In the genomic region with DNA sequence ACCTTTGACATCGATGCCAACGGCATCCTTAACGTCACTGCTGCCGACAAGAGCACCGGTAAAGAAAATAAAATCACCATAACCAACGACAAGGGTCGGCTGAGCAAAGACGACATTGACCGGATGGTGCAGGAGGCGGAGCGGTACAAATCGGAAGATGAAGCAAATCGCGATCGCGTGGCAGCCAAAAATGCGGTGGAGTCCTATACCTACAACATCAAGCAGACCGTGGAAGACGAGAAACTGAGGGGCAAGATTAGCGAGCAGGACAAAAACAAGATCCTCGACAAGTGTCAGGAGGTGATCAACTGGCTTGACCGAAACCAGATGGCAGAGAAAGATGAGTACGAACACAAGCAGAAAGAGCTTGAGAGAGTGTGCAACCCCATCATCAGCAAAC, we compare ENCODE assay signal across 8 mouse cellular contexts. TPM values are rescaled to one million over a fixed set of nuclear protein-coding genes. Genes with fewer than 3 reads are reported as not detected.
A peak's percentile ranks its signal among the peaks of the same experiment; 100 is the strongest.
DNase-seq lines count a peak whose midpoint lies in the region; ATAC-seq and TF ChIP-seq lines count a peak whose summit lies in the region.

No protein-coding gene starts in this region.

- TF ChIP-seq CTCF in lung, embryonic 14.5 days (IDR thresholded peaks at IDR 0.05; ENCODE audit: low read depth): no peak
- TF ChIP-seq CTCF in heart, postnatal 0 days (IDR thresholded peaks at IDR 0.05; ENCODE audit: low read depth): no peak

- 3% methylated on average over 23 of the region's 23 CpGs for WGBS in lung, embryonic 14.5 days
- WGBS in heart, postnatal 0 days: 5% methylated on average over 23 of the region's 23 CpGs
- WGBS in liver, embryonic 13.5 days (ENCODE audit: insufficient replicate concordance): 3% methylated on average over 23 of the region's 23 CpGs

- peaks cover 34% of the 10 kb centered on the region for H3K27me3 ChIP-seq in lung, embryonic 14.5 days (ENCODE audit: insufficient read depth, low read length)
- peaks cover 17% of the 10 kb centered on the region; the same call in 1 of the 2 replicates for H3K27me3 ChIP-seq in heart, postnatal 0 days (ENCODE audit: control insufficient read depth, insufficient read depth, low read length)
- H3K27me3 ChIP-seq in liver, embryonic 13.5 days: peaks cover 49% of the 10 kb centered on the region

- intact Hi-C loops in left cerebral cortex, postnatal 25 days (cut with DNase I): loop anchor here (5.0 kb wide), 1 partner anchor 191 kb away; no protein-coding TSS in a partner anchor

- peak overlapping the region; percentile 84 for H3K4me2 ChIP-seq in lung, embryonic 14.5 days
- peak overlapping the region; percentile 76 for H3K4me2 ChIP-seq in heart, postnatal 0 days (ENCODE audit: low read depth, low read length)
- peak overlapping the region; percentile 93 for H3K4me2 ChIP-seq in liver, embryonic 13.5 days

- H3K4me3 ChIP-seq in lung, embryonic 14.5 days (ENCODE audit: low read depth, low read length): peak overlapping the region; percentile 71
- peak overlapping the region; percentile 76 for H3K4me3 ChIP-seq in heart, postnatal 0 days (ENCODE audit: low read depth, low read length)
- peak overlapping the region; percentile 75 for H3K4me3 ChIP-seq in liver, embryonic 13.5 days (replicated peaks)

- no peaks in the 10 kb centered on the region for H3K9me3 ChIP-seq in lung, embryonic 14.5 days (ENCODE audit: low read depth, low read length)
- H3K9me3 ChIP-seq in heart, postnatal 0 days (replicated peaks; ENCODE audit: control insufficient read depth, low read length): no peaks in the 10 kb centered on the region
- H3K9me3 ChIP-seq in liver, embryonic 13.5 days (replicated peaks): no peaks in the 10 kb centered on the region

- no peak for TF ChIP-seq EP300 in heart, postnatal 0 days (IDR thresholded peaks at IDR 0.05; ENCODE audit: low read depth)

- no peak overlapping the region for H3K9ac ChIP-seq in lung, embryonic 14.5 days
- 0 out of 2 replicates have a peak overlapping the region, but pooled peaks have one; percentile 18 for H3K9ac ChIP-seq in heart, postnatal 0 days (replicated peaks; ENCODE audit: low read depth, low read length)
- H3K9ac ChIP-seq in liver, embryonic 13.5 days: peak overlapping the region; percentile 26; the same call in 1 of the 2 replicates

- H3K4me1 ChIP-seq in lung, embryonic 14.5 days (ENCODE audit: insufficient read depth): peaks cover 11% of the 10 kb centered on the region
- H3K4me1 ChIP-seq in heart, postnatal 0 days (ENCODE audit: control insufficient read depth, insufficient read depth): peaks cover 16% of the 10 kb centered on the region
- peaks cover 35% of the 10 kb centered on the region for H3K4me1 ChIP-seq in liver, embryonic 13.5 days (replicated peaks)

- DNase-seq in lung, embryonic 14.5 days: peak; percentile 34
- DNase-seq in lung, postnatal 25 days (ENCODE audit: low spot score): no peak
- peak; percentile 43 for DNase-seq in embryo, embryonic 9.5 days (ENCODE audit: extremely low spot score)
- no peak for DNase-seq in heart, postnatal 0 days (ENCODE audit: low spot score)
- no peak for DNase-seq in liver, embryonic 13.5 days
- DNase-seq in spleen, postnatal 36 days (ENCODE audit: low spot score in 2 of 2): peak; percentile 20 to 24
- DNase-seq in left cerebral cortex, postnatal 25 days (ENCODE audit: low spot score in 2 of 2): no peak

- no peak for ATAC-seq in lung, embryonic 14.5 days (ENCODE audit: insufficient read depth)
- ATAC-seq in heart, postnatal 0 days (ENCODE audit: insufficient read depth, low read depth): no peak
- ATAC-seq in liver, embryonic 13.5 days (ENCODE audit: low read depth): no peak
- no peak for ATAC-seq in megakaryocyte progenitor cell, adult 5-6 weeks (replicated peaks; ENCODE audit: poor library complexity)

- no peak overlapping the region for H3K27ac ChIP-seq in lung, embryonic 14.5 days (ENCODE audit: low read depth)
- H3K27ac ChIP-seq in heart, postnatal 0 days (ENCODE audit: low read depth): no peak overlapping the region
- H3K27ac ChIP-seq in liver, embryonic 13.5 days: no peak overlapping the region

- H3K36me3 ChIP-seq in lung, embryonic 14.5 days (ENCODE audit: insufficient read depth): no peaks in the 10 kb centered on the region
- no peaks in the 10 kb centered on the region for H3K36me3 ChIP-seq in heart, postnatal 0 days (replicated peaks; ENCODE audit: control insufficient read depth, insufficient read depth, low read length)
- H3K36me3 ChIP-seq in liver, embryonic 13.5 days: no peaks in the 10 kb centered on the region

RNA-seq across cellular contexts. Expression of a gene that starts 2.0 kb away (rescaled TPM):
- polyA plus RNA-seq in lung, embryonic 14.5 days (2014; fragmentation: Nextera tagmentation; extraction: Ambion mirVana): 6.0 TPM in 2 replicates
- total RNA-seq in heart, postnatal 0 days (2014; rRNA removed; ENCODE audit: low replicate concordance): 8.7 and 13.2 TPM in 2 replicates
- polyA plus RNA-seq in heart, postnatal 0 days (2015; fragmentation: Nextera tagmentation; extraction: Ambion mirVana): 13.7 and 15.0 TPM in 2 replicates
- 1.7 and 2.4 TPM in 2 replicates for polyA plus RNA-seq in liver, embryonic 13.5 days (2015; fragmentation: Nextera tagmentation; extraction: Ambion mirVana)
- total RNA-seq in megakaryocyte progenitor cell, adult 5-6 weeks (2015): 6.9 and 8.3 TPM in 2 replicates
- 18.2 and 19.9 TPM in 2 replicates for total RNA-seq in megakaryocyte progenitor cell, adult 5-6 weeks (2017)
- 10 to 100 TPM; 61.3 to 67.4 TPM for total RNA-seq in left cerebral cortex, postnatal 25 days (2021)

RNA-seq across cellular contexts. Expression of a gene that starts 11.4 kb away (rescaled TPM):
- 2.8 and 3.2 TPM in 2 replicates for polyA plus RNA-seq in lung, embryonic 14.5 days (2014; fragmentation: Nextera tagmentation; extraction: Ambion mirVana)
- not detected in 2 replicates for total RNA-seq in heart, postnatal 0 days (2014; rRNA removed; ENCODE audit: low replicate concordance)
- 1.5 and 1.7 TPM in 2 replicates for polyA plus RNA-seq in heart, postnatal 0 days (2015; fragmentation: Nextera tagmentation; extraction: Ambion mirVana)
- 0.16 TPM in 1 of 2 replicates, not detected in the other for polyA plus RNA-seq in liver, embryonic 13.5 days (2015; fragmentation: Nextera tagmentation; extraction: Ambion mirVana)
- 0.39 and 0.72 TPM in 2 replicates for total RNA-seq in megakaryocyte progenitor cell, adult 5-6 weeks (2015)
- 0.24 TPM in 1 of 2 replicates, not detected in the other for total RNA-seq in megakaryocyte progenitor cell, adult 5-6 weeks (2017)
- total RNA-seq in left cerebral cortex, postnatal 25 days (2021): 1 to 10 TPM in 1 of 2 experiments, under 1 TPM in 1; 0.39 to 1.3 TPM

RNA-seq across cellular contexts. Expression of a gene that starts 35.9 kb away (rescaled TPM):
- polyA plus RNA-seq in lung, embryonic 14.5 days (2014; fragmentation: Nextera tagmentation; extraction: Ambion mirVana): 12.6 and 13.2 TPM in 2 replicates
- 2.8 and 5.0 TPM in 2 replicates for total RNA-seq in heart, postnatal 0 days (2014; rRNA removed; ENCODE audit: low replicate concordance)
- polyA plus RNA-seq in heart, postnatal 0 days (2015; fragmentation: Nextera tagmentation; extraction: Ambion mirVana): 4.4 and 4.6 TPM in 2 replicates
- polyA plus RNA-seq in liver, embryonic 13.5 days (2015; fragmentation: Nextera tagmentation; extraction: Ambion mirVana): 4.3 and 5.9 TPM in 2 replicates
- total RNA-seq in megakaryocyte progenitor cell, adult 5-6 weeks (2015): 14.8 and 17.7 TPM in 2 replicates
- total RNA-seq in megakaryocyte progenitor cell, adult 5-6 weeks (2017): 12.7 and 18.0 TPM in 2 replicates
- 1 to 10 TPM; 5.3 to 5.4 TPM for total RNA-seq in left cerebral cortex, postnatal 25 days (2021)

RNA-seq across cellular contexts. Expression of a gene that starts 36.6 kb away (rescaled TPM):
- polyA plus RNA-seq in lung, embryonic 14.5 days (2014; fragmentation: Nextera tagmentation; extraction: Ambion mirVana): 18.4 and 19.4 TPM in 2 replicates
- total RNA-seq in heart, postnatal 0 days (2014; rRNA removed; ENCODE audit: low replicate concordance): 8.1 and 26.1 TPM in 2 replicates
- polyA plus RNA-seq in heart, postnatal 0 days (2015; fragmentation: Nextera tagmentation; extraction: Ambion mirVana): 8.6 and 10.4 TPM in 2 replicates
- polyA plus RNA-seq in liver, embryonic 13.5 days (2015; fragmentation: Nextera tagmentation; extraction: Ambion mirVana): 8.3 and 9.2 TPM in 2 replicates
- 31.1 and 39.7 TPM in 2 replicates for total RNA-seq in megakaryocyte progenitor cell, adult 5-6 weeks (2015)
- total RNA-seq in megakaryocyte progenitor cell, adult 5-6 weeks (2017): 15.2 and 17.0 TPM in 2 replicates
- total RNA-seq in left cerebral cortex, postnatal 25 days (2021): 10 to 100 TPM; 19.4 to 20.5 TPM

Comparison
In these comparisons a context has a peak if more than half of its experiments do, and no peak if none do; other contexts are left out.
1. DNase-seq: peak in lung, embryonic 14.5 days (single experiment), embryo, embryonic 9.5 days (single experiment) and spleen, postnatal 36 days (2 of 2); none in lung, postnatal 25 days (single experiment), heart, postnatal 0 days (single experiment), liver, embryonic 13.5 days (single experiment) and left cerebral cortex, postnatal 25 days (0 of 2).
2. Peak in every context shown above with its lines, with median percentiles within 50 percentile points of each other: H3K4me2 ChIP-seq and H3K4me3 ChIP-seq.